Mouse (Mus musculus): ENCODE results near the gene Pkp4.

GRCm38 (mm10) chr2:59229250-59229895 lies 68.7 kb downstream of the Pkp4 start:
- TF ChIP-seq GATA1 (IDR thresholded peaks at IDR 0.05; ENCODE audit: borderline replicate concordance, low read length) (no peak), FLI1 (IDR thresholded peaks at IDR 0.05; ENCODE audit: low read length) (no peak)
